Mouse (Mus musculus) CH12.LX (cell line): Measurements from ENCODE around the gene Zfp52. TPM values are rescaled to one million over a fixed set of nuclear protein-coding genes. Genes with fewer than 3 reads are reported as not detected.

Source experiments
- DNase-seq: peaks from one replicate; pipeline ENCODE4 v3.0.0-alpha.2; 2013; ENCODE audit errors: extremely low read depth
- H3K27ac ChIP-seq: 2 replicates; pipeline ENCODE4 v1.5.1; 2012; ENCODE audit warnings: low read depth, mild to moderate bottlenecking, control low read depth, moderate library complexity; ENCODE audit not compliant: insufficient read depth
- H3K27me3 ChIP-seq: replicated peaks from 2 replicates; pipeline ENCODE3; 2012; ENCODE audit warnings: inconsistent platforms
- H3K36me3 ChIP-seq, 2 experiments: replicated peaks in 1 of 2; 2 replicates each; pipeline versions ENCODE3 to v1.6.1; 2012; ENCODE audit warnings: inconsistent platforms in 1 of 2, low read length in 1 of 2, mild to moderate bottlenecking in 1 of 2, mixed read lengths in 1 of 2, moderate library complexity in 1 of 2; ENCODE audit not compliant: control insufficient read depth in 1 of 2, insufficient read depth in 1 of 2
- H3K4me1 ChIP-seq, 2 experiments: 2 replicates each; pipeline ENCODE4 v1.6.1; 2012; ENCODE audit warnings: inconsistent platforms in 1 of 2, moderate library complexity in 1 of 2; ENCODE audit not compliant: insufficient read depth in 2 of 2, control insufficient read depth in 1 of 2
- H3K4me2 ChIP-seq: 2 replicates; pipeline ENCODE4 v1.6.1; 2012; ENCODE audit warnings: low read depth, mild to moderate bottlenecking, control low read depth; ENCODE audit not compliant: poor library complexity, insufficient read depth, severe bottlenecking
- H3K4me3 ChIP-seq, 3 experiments: fragments of 150-350 bp in 1 of 3; sonication (generic) in 1 of 3; replicated peaks in 1 of 3; 2 replicates each; pipeline versions ENCODE3 to v1.5.1; 2011 to 2012; ENCODE audit warnings: low read depth in 2 of 3, low read length in 2 of 3, mild to moderate bottlenecking in 2 of 3, moderate library complexity in 2 of 3, control low read depth in 1 of 3, improper control_type of control experiment in 1 of 3, inconsistent platforms in 1 of 3, mixed read lengths in 1 of 3; ENCODE audit not compliant: poor library complexity in 1 of 3
- H3K79me2 ChIP-seq: replicated peaks from 2 replicates; pipeline ENCODE4 v1.6.1; 2012; ENCODE audit warnings: mild to moderate bottlenecking, moderate library complexity; ENCODE audit not compliant: control insufficient read depth, poor library complexity, insufficient read depth, severe bottlenecking; ENCODE audit errors: extremely low read depth
- H3K9ac ChIP-seq: 2 replicates; pipeline ENCODE4 v1.6.1; 2012; ENCODE audit warnings: low read depth, mild to moderate bottlenecking, control low read depth, moderate library complexity; ENCODE audit not compliant: insufficient read depth
- H3K9me3 ChIP-seq: replicated peaks from 2 replicates; pipeline ENCODE3; 2012; ENCODE audit warnings: low read length, inconsistent platforms, mixed read lengths
- CHD1 ChIP-seq: IDR thresholded peaks from 2 replicates; pipeline ENCODE4 v1.6.1; 2012; ENCODE audit warnings: low read depth, low read length, improper control_type of control experiment, inconsistent platforms
- CTCF ChIP-seq, 2 experiments: IDR thresholded peaks in 1 of 2; conservative IDR thresholded peaks in 1 of 2; 2 replicates each; pipeline ENCODE4 v1.5.1; 2011 to 2012; ENCODE audit warnings: low read depth in 2 of 2, low read length in 2 of 2, improper control_type of control experiment in 1 of 2, inconsistent platforms in 1 of 2, mild to moderate bottlenecking in 1 of 2, moderate library complexity in 1 of 2
- ETS1 ChIP-seq: conservative IDR thresholded peaks from 2 replicates; pipeline ENCODE4 v1.6.1; 2012; ENCODE audit warnings: low read depth, mild to moderate bottlenecking, inconsistent platforms, low read length, improper control_type of control experiment, moderate library complexity
- GABPA ChIP-seq: IDR thresholded peaks from 2 replicates; pipeline ENCODE4 v1.6.1; 2012; ENCODE audit warnings: low read depth, low read length, improper control_type of control experiment, inconsistent platforms; ENCODE audit not compliant: insufficient replicate concordance
- HCFC1 ChIP-seq: IDR thresholded peaks from 2 replicates; pipeline ENCODE4 v1.6.1; 2012; ENCODE audit warnings: low read depth, mild to moderate bottlenecking, inconsistent platforms, low read length, improper control_type of control experiment
- IRF4 ChIP-seq: IDR thresholded peaks from 2 replicates; pipeline ENCODE4 v1.6.1; 2014; ENCODE audit warnings: low read depth, mild to moderate bottlenecking, inconsistent platforms, low read length, improper control_type of control experiment
- JUN ChIP-seq: IDR thresholded peaks from 2 replicates; pipeline ENCODE4 v1.6.1; 2011; ENCODE audit warnings: low read depth, mild to moderate bottlenecking, low read length, improper control_type of control experiment, moderate library complexity; ENCODE audit not compliant: insufficient read depth
- JUND ChIP-seq: conservative IDR thresholded peaks from 2 replicates; pipeline ENCODE4 v1.6.1; 2011; ENCODE audit warnings: low read depth, low read length, improper control_type of control experiment
- MAX ChIP-seq: IDR thresholded peaks from 2 replicates; pipeline ENCODE4 v1.6.1; 2011; ENCODE audit warnings: low read length, improper control_type of control experiment
- MAZ ChIP-seq: IDR thresholded peaks from 2 replicates; pipeline ENCODE4 v1.6.1; 2012; ENCODE audit warnings: low read depth, mild to moderate bottlenecking, inconsistent platforms, low read length, improper control_type of control experiment, moderate library complexity
- MYC ChIP-seq: IDR thresholded peaks from 2 replicates; pipeline ENCODE4 v1.6.1; 2011; ENCODE audit warnings: low read depth, mild to moderate bottlenecking, improper control_type of control experiment, low read length
- NRF1 ChIP-seq: IDR thresholded peaks from 2 replicates; pipeline ENCODE4 v1.6.1; 2014; ENCODE audit warnings: low read depth, mild to moderate bottlenecking, inconsistent platforms, low read length, improper control_type of control experiment, moderate library complexity
- POLR2A ChIP-seq: IDR thresholded peaks from 2 replicates; pipeline ENCODE4 v1.6.1; 2011; ENCODE audit warnings: low read depth, mild to moderate bottlenecking, improper control_type of control experiment, low read length
- POLR2AphosphoS2 ChIP-seq: IDR thresholded peaks from 2 replicates; pipeline ENCODE4 v1.6.1; 2011; ENCODE audit warnings: low read depth, low read length, improper control_type of control experiment
- RCOR1 ChIP-seq: conservative IDR thresholded peaks from 2 replicates; pipeline ENCODE4 v1.6.1; 2012; ENCODE audit warnings: low read depth, mild to moderate bottlenecking, inconsistent platforms, low read length, improper control_type of control experiment
- SMC3 ChIP-seq: IDR thresholded peaks from 2 replicates; pipeline ENCODE4 v1.6.1; 2011; ENCODE audit warnings: low read depth, low read length, improper control_type of control experiment
- USF1 ChIP-seq: IDR thresholded peaks from 2 replicates; pipeline ENCODE4 v1.6.1; 2014; ENCODE audit warnings: low read depth, mild to moderate bottlenecking, inconsistent platforms, low read length, improper control_type of control experiment
- USF2 ChIP-seq: conservative IDR thresholded peaks from 2 replicates; pipeline ENCODE4 v1.6.1; 2011; ENCODE audit warnings: low read depth, low read length, improper control_type of control experiment
- ZC3H11A ChIP-seq: IDR thresholded peaks from 2 replicates; pipeline ENCODE4 v1.6.1; 2012; ENCODE audit warnings: low read depth, mild to moderate bottlenecking, inconsistent platforms, low read length, improper control_type of control experiment
- ZNF384 ChIP-seq: IDR thresholded peaks from 2 replicates; pipeline ENCODE4 v1.6.1; 2012; ENCODE audit warnings: low read depth, low read length, improper control_type of control experiment, inconsistent platforms
- dilution Hi-C: fragments of 300-500 bp; cut with MboI; formaldehyde crosslinking; loops from 2 replicates; pipeline ENCODE4 v1.14.3; 2020; ENCODE audit warnings: low sequenced_read_pairs; ENCODE audit not compliant: extremely low pct_unique_long_range_greater_than_20kb, extremely low pct_ligation_motif_present
- in situ Hi-C: fragments of 300-500 bp; cut with MboI; formaldehyde crosslinking; loops from 3 replicates; pipeline ENCODE4 v1.14.3; 2019; ENCODE audit warnings: low sequenced_read_pairs, low pct_ligation_motif_present, low pct_unique_long_range_greater_than_20kb, mixed read lengths
- polyA plus RNA-seq: library from polyadenylated mRNA; unstranded; fragments of >175 nt; gene quantifications from 2 replicates; pipeline ENCODE4 v1.2.1, GENCODE M21; 2012; ENCODE audit warnings: low read depth; ENCODE audit not compliant: insufficient read length
- total RNA-seq, 2 experiments: library from RNA; depleted of rRNA; stranded (reverse); fragments of 300-350 nt in 1 of 2; fragments of >200 nt in 1 of 2; gene quantifications; 2 replicates each; pipeline ENCODE4 v1.2.3; 2012 to 2014

Zfp52 gene
- total and polyA plus RNA-seq, 3 experiments: 5.9 to 15.4 (median 8.6) TPM

DNA sequence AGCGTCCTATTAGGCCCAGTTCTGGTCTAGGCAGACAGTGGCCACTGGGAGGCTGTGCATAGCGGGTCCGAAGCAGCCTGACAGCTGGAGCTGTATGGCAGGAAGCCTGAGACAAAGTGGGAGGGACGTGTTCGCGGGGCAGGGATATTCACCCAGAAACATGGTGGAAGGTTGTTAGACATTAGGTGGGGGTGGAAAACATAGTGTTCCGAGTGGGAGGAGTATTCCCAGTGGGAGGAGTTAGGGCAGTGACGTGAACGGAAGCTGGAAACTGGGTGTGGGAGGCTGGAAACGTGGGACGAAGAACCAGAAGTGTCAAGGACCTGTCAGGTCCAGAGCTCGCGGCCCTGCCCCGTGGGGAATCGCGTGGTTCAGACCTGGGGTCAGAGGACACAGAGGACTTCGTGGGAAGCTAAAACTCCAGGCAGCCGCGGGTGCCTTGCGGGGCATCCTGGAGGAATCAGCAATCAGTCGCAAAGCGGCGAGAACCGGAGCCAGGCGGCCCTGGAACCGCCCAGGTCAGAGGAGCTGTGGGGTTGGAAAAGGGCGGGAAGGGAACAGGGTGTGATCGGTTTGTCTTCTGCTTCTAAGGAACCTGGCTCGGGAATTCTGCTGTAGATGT is 31.5 kb downstream of the Zfp52 start, which contains the start of gene Zfp948:
TSS of gene Zfp948 (plus strand) at position 281 of the 622 bp plus-strand sequence.
- H3K27ac ChIP-seq: no peak within 1 kb of the TSS
- no peak within 1 kb of the TSS for H3K4me3 ChIP-seq
- dilution Hi-C loops (no loop called here), in situ Hi-C loops (no loop called here)
- H3K4me1 ChIP-seq: peaks cover 0 to 7% of the 10 kb centered on the region in 2 experiments; a peak in 1 of 4 replicates
- H3K27me3 ChIP-seq: no peaks in the 10 kb centered on the region
- no peak for TF ChIP-seq MYC
- TF ChIP-seq CHD1: no peak
- H3K4me2 ChIP-seq: no peak within 1 kb of the TSS
- no peaks in the 10 kb centered on the region for H3K9me3 ChIP-seq
- H3K36me3 ChIP-seq: peaks cover 0 to 34% of the 10 kb centered on the region in 2 experiments
- no peak for DNase-seq
- no peaks in the 10 kb centered on the region for H3K79me2 ChIP-seq
- H3K9ac ChIP-seq: no peak within 1 kb of the TSS

DNA sequence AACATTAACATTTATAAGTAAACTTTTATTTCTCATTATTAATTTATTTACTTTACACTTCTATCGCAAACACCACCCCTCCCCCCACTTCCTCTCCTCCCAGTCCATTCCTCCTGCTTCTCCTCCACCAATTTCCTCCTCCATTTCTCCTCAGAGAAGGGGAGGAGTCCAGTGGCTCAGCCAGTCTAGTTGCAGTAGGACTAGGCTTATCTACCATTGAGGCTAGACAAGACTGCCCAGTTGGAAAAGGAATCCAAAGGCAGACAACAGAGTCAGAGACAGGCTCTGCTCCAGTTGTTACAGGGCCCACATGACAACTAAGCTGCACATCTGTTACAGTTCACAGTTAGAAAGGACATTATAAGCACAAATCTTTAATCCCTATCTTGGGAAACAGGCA is 32.4 kb downstream of the Zfp52 start:
- H3K27ac ChIP-seq: no peak overlapping the region
- in situ Hi-C loops: no loop called here
- no peak overlapping the region for H3K9ac ChIP-seq
- no peaks in the 10 kb centered on the region for H3K9me3 ChIP-seq
- H3K27me3 ChIP-seq: no peaks in the 10 kb centered on the region
- TF ChIP-seq ZNF384: no peak
- TF ChIP-seq CTCF (conservative IDR thresholded peaks at IDR 0.05 in 1 of 2, IDR thresholded peaks at IDR 0.05 in 1 of 2; ENCODE audit: low read depth in 2 of 2, low read length in 2 of 2): no peak
- TF ChIP-seq GABPA: no peak
- TF ChIP-seq MAX: no peak
- TF ChIP-seq ZC3H11A: no peak
- TF ChIP-seq MAZ: no peak
- TF ChIP-seq USF1: no peak
- no peak for TF ChIP-seq JUND
- TF ChIP-seq IRF4: no peak
- TF ChIP-seq RCOR1: no peak
- no peak for TF ChIP-seq MYC
- TF ChIP-seq POLR2A: no peak
- no peak for TF ChIP-seq HCFC1
- TF ChIP-seq SMC3: no peak
- no peak for TF ChIP-seq ETS1
- TF ChIP-seq POLR2AphosphoS2: no peak
- TF ChIP-seq JUN: no peak
- TF ChIP-seq NRF1: no peak
- TF ChIP-seq USF2: no peak
- no peak overlapping the region for H3K4me3 ChIP-seq
- no peak for DNase-seq
- peaks cover 0 to 11% of the 10 kb centered on the region in 2 experiments; a peak in 2 of 4 replicates for H3K4me1 ChIP-seq
- H3K36me3 ChIP-seq: peaks cover 0 to 29% of the 10 kb centered on the region in 2 experiments
- H3K79me2 ChIP-seq: no peaks in the 10 kb centered on the region
- dilution Hi-C loops: no loop called here
- no peak overlapping the region for H3K4me2 ChIP-seq
